Mouse (Mus musculus): Measurements from ENCODE around the gene Zfp92.

- TF ChIP-seq CTCF (IDR thresholded peaks at IDR 0.05; ENCODE audit: low read depth, low read length): no peak
- TF ChIP-seq POLR2A (IDR thresholded peaks at IDR 0.05; ENCODE audit: insufficient read depth, low read length): no peak
Observed at GRCm38 (mm10) chrX:73441428-73441827, 30.5 kb downstream of the Zfp92 start.
